10 mouse cellular contexts compared by ENCODE assay signal in genomic region chr1:182895698-182896097, GRCm38 (mm10). TPM values are rescaled to one million over a fixed set of nuclear protein-coding genes. Genes with fewer than 3 reads are reported as not detected.
DNase-seq lines count a peak whose midpoint lies in the region; ATAC-seq lines count a peak whose summit lies in the region.
"Had no signal": no experiment of that assay in that cellular context is flagged by ENCODE, and none has a peak within 500 bp of the region (broad histone marks: within the 10 kb centered on the region; RNA-seq: fewer than 3 reads in every experiment).

No protein-coding gene starts in this region.

- H3K27me3 ChIP-seq in forebrain, embryonic 14.5 days (replicated peaks; ENCODE audit: control insufficient read depth, insufficient read depth, low read length) = no peaks in the 10 kb centered on the region
- H3K27me3 ChIP-seq in forebrain, embryonic 13.5 days = no peaks in the 10 kb centered on the region
- no peaks in the 10 kb centered on the region for H3K27me3 ChIP-seq in kidney, embryonic 14.5 days (ENCODE audit: control insufficient read depth, insufficient read depth, low read length)
- H3K27me3 ChIP-seq: heart, embryonic 15.5 days; Patski had no signal

- no peak overlapping the region for H3K4me2 ChIP-seq in forebrain, embryonic 14.5 days (ENCODE audit: low read length)
- H3K4me2 ChIP-seq in forebrain, embryonic 13.5 days = no peak overlapping the region
- H3K4me2 ChIP-seq in kidney, embryonic 14.5 days (replicated peaks; ENCODE audit: low read depth, low read length) = no peak overlapping the region
- H3K4me2 ChIP-seq: heart, embryonic 15.5 days had no signal

- no peaks in the 10 kb centered on the region for H3K9me3 ChIP-seq in forebrain, embryonic 14.5 days (replicated peaks; ENCODE audit: control insufficient read depth, low read length)
- no peaks in the 10 kb centered on the region for H3K9me3 ChIP-seq in forebrain, embryonic 13.5 days (replicated peaks)
- no peaks in the 10 kb centered on the region for H3K9me3 ChIP-seq in kidney, embryonic 14.5 days (ENCODE audit: control insufficient read depth, low read length)
- H3K9me3 ChIP-seq: heart, embryonic 15.5 days had no signal

- 69% methylated on average over 9 of the region's 9 CpGs for WGBS in forebrain, embryonic 14.5 days
- 68% methylated on average over 9 of the region's 9 CpGs for WGBS in forebrain, embryonic 13.5 days
- WGBS in kidney, embryonic 14.5 days = 67% methylated on average over 9 of the region's 9 CpGs

- H3K4me3 ChIP-seq in forebrain, embryonic 14.5 days (ENCODE audit: low read depth, low read length) = no peak overlapping the region
- H3K4me3 ChIP-seq in forebrain, embryonic 13.5 days = no peak overlapping the region
- no peak overlapping the region for H3K4me3 ChIP-seq in kidney, embryonic 14.5 days (ENCODE audit: low read length)
- H3K4me3 ChIP-seq: heart, embryonic 15.5 days had no signal

- peaks cover 2% of the 10 kb centered on the region; the same call in 1 of the 2 replicates for H3K4me1 ChIP-seq in forebrain, embryonic 14.5 days (ENCODE audit: control insufficient read depth, insufficient read depth, low read length)
- H3K4me1 ChIP-seq in forebrain, embryonic 13.5 days = peaks cover 15% of the 10 kb centered on the region; the same call in 1 of the 2 replicates
- no peaks in the 10 kb centered on the region for H3K4me1 ChIP-seq in kidney, embryonic 14.5 days (ENCODE audit: control insufficient read depth, insufficient read depth, low read length)
- H3K4me1 ChIP-seq: heart, embryonic 15.5 days had no signal

- peak; percentile 40 for DNase-seq in forebrain, embryonic 14.5 days (ENCODE audit: low spot score)
- peak; percentile 43 for DNase-seq in urinary bladder, postnatal 14 days (ENCODE audit: low spot score)
- DNase-seq in urinary bladder, postnatal 10 days (ENCODE audit: low spot score) = no peak
- peak; percentile 60 for DNase-seq in embryo, embryonic 11 days
- DNase-seq in lung, postnatal 25 days (ENCODE audit: low spot score) = peak; percentile 64
- peak; percentile 81 for DNase-seq in testis, postnatal 10 days (ENCODE audit: low spot score)

- ATAC-seq in forebrain, embryonic 14.5 days = no peak
- ATAC-seq in forebrain, embryonic 13.5 days = no peak
- peak; percentile 39; the same call in 1 of the 2 replicates for ATAC-seq in kidney, embryonic 14.5 days (ENCODE audit: low FRiP score, low TSS enrichment)
- ATAC-seq: Patski had no signal

- no peaks in the 10 kb centered on the region for H3K36me3 ChIP-seq in forebrain, embryonic 14.5 days (ENCODE audit: control insufficient read depth, insufficient read depth, low read length)
- no peaks in the 10 kb centered on the region for H3K36me3 ChIP-seq in forebrain, embryonic 13.5 days (ENCODE audit: poor library complexity, severe bottlenecking)
- no peaks in the 10 kb centered on the region for H3K36me3 ChIP-seq in kidney, embryonic 14.5 days (ENCODE audit: control insufficient read depth, insufficient read depth, low read length)
- H3K36me3 ChIP-seq: heart, embryonic 15.5 days had no signal

- H3K9ac ChIP-seq in forebrain, embryonic 14.5 days (ENCODE audit: low read length) = no peak overlapping the region
- no peak overlapping the region for H3K9ac ChIP-seq in forebrain, embryonic 13.5 days
- no peak overlapping the region for H3K9ac ChIP-seq in kidney, embryonic 14.5 days (ENCODE audit: low read depth, low read length)
- H3K9ac ChIP-seq: heart, embryonic 15.5 days had no signal

- H3K27ac ChIP-seq in forebrain, embryonic 14.5 days (ENCODE audit: low read depth, low read length) = no peak overlapping the region
- no peak overlapping the region for H3K27ac ChIP-seq in forebrain, embryonic 13.5 days
- H3K27ac ChIP-seq in kidney, embryonic 14.5 days (ENCODE audit: low read depth, low read length) = no peak overlapping the region
- H3K27ac ChIP-seq: heart, embryonic 15.5 days had no signal

RNA-seq across cellular contexts. Expression of gene Tlr5, which starts 58.9 kb away (rescaled TPM):
- polyA plus RNA-seq in forebrain, embryonic 14.5 days (2014; fragmentation: Nextera tagmentation; extraction: Ambion mirVana) = 0.11 and 0.26 TPM in 2 replicates
- polyA plus RNA-seq in forebrain, embryonic 13.5 days (2015; fragmentation: Nextera tagmentation; extraction: Ambion mirVana) = 0.13 and 0.34 TPM in 2 replicates
- 1.1 TPM in 2 replicates for polyA plus RNA-seq in kidney, embryonic 14.5 days (2014; fragmentation: Nextera tagmentation; extraction: Ambion mirVana)
- polyA plus RNA-seq: Patski had no signal
